Mouse (Mus musculus) cerebellum, adult 2 months (tissue): ENCODE results near the gene Cacna2d3.

Source experiments
- CTCF ChIP-seq: fragments of 200-500 bp; IDR thresholded peaks from 2 replicates; pipeline ENCODE4 v1.5.1; 2011; ENCODE audit warnings: low read depth, mild to moderate bottlenecking, control low read depth, low read length, moderate library complexity, borderline replicate concordance; ENCODE audit not compliant: insufficient read depth
- POLR2A ChIP-seq: fragments of 200-500 bp; IDR thresholded peaks from 2 replicates; pipeline ENCODE4 v1.6.1; 2011; ENCODE audit warnings: low read length, control low read depth, borderline replicate concordance; ENCODE audit not compliant: insufficient read depth

DNA sequence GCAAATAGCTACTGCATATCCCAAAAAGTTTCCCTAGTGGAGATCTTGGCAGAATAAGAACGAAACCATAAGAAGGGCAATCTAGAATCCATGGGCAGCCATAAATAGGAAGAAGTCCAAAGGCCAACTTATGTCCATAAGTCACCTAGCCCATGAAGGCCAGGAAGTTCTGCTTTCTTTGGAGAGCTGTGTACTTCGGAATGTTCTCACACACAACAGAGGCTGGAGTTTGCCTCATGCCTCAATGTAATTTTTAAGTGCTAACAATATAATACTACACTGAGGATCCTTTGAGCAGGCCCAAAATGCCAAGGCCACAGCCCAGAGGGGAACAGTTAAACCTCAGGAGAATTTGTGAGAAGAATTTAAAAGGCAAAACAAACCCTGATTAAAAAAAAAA is 257.4 kb downstream of the Cacna2d3 start:
- TF ChIP-seq CTCF (no peak), POLR2A (no peak)
